Comparison of ENCODE assay signal across 8 mouse cellular contexts in the genomic region with DNA sequence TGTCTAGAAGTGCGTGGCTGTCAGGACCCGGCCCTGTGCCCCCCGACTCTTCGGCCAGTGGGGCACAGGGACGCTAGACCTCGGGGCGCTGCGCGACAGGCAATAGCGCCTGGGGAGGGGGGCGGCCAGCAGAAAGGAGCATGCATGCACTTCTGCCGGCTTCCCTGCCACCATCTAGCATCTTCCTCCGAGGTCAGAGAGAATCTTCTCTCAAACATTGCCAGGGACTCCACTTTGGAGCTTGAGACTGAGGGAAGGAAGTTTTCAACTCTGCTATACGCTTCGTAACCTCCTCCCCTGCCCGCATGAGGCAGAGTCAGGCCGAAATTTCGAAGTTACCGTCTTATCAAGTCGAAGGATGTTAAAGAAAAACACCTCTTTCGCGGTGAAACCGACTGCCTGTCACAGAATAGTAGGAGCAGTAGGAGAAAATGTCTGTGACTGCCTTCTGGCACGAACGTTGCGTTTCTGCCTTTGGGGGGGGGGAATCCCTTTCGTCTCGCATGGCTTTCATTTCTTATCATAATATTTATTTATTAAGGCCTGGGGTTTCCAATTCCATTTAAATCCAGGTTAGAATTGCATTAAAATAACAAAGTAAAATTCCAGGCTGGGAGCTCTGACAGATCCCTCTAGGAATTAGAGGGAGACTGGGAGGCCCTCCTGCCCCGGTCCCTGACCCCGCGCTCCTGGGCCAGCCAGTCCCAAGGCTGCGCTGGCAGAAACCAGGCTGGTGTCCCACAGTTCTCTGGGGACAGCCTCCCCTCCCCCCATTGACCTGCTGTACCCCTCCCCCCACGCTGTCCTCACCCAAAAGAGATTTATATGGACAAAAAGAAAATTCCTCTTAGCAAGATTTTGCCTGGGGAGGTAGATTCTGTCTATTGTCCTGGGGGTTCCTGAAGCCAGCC. TPM values are rescaled to one million over a fixed set of nuclear protein-coding genes. Genes with fewer than 3 reads are reported as not detected.
A peak's percentile ranks its signal among the peaks of the same experiment; 100 is the strongest.
DNase-seq lines count a peak whose midpoint lies in the region; ATAC-seq and TF ChIP-seq lines count a peak whose summit lies in the region.

No protein-coding gene starts in this region.

- H3K36me3 ChIP-seq in heart, embryonic 12.5 days, result no peaks in the 10 kb centered on the region
- no peaks in the 10 kb centered on the region for H3K36me3 ChIP-seq in forebrain, embryonic 14.5 days (ENCODE audit: control insufficient read depth, insufficient read depth, low read length)

- no peak for TF ChIP-seq CTCF in Patski (IDR thresholded peaks at IDR 0.05)

- no peaks in the 10 kb centered on the region for H3K9me3 ChIP-seq in heart, embryonic 12.5 days (replicated peaks)
- H3K9me3 ChIP-seq in forebrain, embryonic 14.5 days (replicated peaks; ENCODE audit: control insufficient read depth, low read length), result no peaks in the 10 kb centered on the region

- WGBS in heart, embryonic 12.5 days, result 1% methylated on average over 33 of the region's 33 CpGs
- WGBS in forebrain, embryonic 14.5 days, result 4% methylated on average over 33 of the region's 33 CpGs

- CTCF ChIA-PET in Patski (lab: Charles Lee), result interaction anchor here (4.1 to 4.3 kb wide), 2 partner anchors 9 to 21 kb away, joined by 14 to 16 read pairs; no protein-coding TSS in a partner anchor

- ATAC-seq in heart, embryonic 12.5 days (ENCODE audit: insufficient number of reproducible peaks, low FRiP score), result no peak
- peak; percentile 22 for ATAC-seq in Patski
- ATAC-seq in forebrain, embryonic 14.5 days, result no peak; the same call in 1 of the 2 replicates

- peak overlapping the region; percentile 100 for H3K4me2 ChIP-seq in heart, embryonic 12.5 days
- peak overlapping the region; percentile 88 for H3K4me2 ChIP-seq in forebrain, embryonic 14.5 days (ENCODE audit: low read length)

- peaks cover 88% of the 10 kb centered on the region for H3K27me3 ChIP-seq in heart, embryonic 12.5 days (replicated peaks)
- no peaks in the 10 kb centered on the region for H3K27me3 ChIP-seq in Patski
- H3K27me3 ChIP-seq in forebrain, embryonic 14.5 days (replicated peaks; ENCODE audit: control insufficient read depth, insufficient read depth, low read length), result no peaks in the 10 kb centered on the region

- H3K4me1 ChIP-seq in heart, embryonic 12.5 days (replicated peaks), result peaks cover 45% of the 10 kb centered on the region
- peaks cover 24% of the 10 kb centered on the region for H3K4me1 ChIP-seq in forebrain, embryonic 14.5 days (ENCODE audit: control insufficient read depth, insufficient read depth, low read length)

- H3K9ac ChIP-seq in heart, embryonic 12.5 days, result peak overlapping the region; percentile 75
- H3K9ac ChIP-seq in forebrain, embryonic 14.5 days (ENCODE audit: low read length), result peak overlapping the region; percentile 85

- H3K4me3 ChIP-seq in heart, embryonic 12.5 days, result peak overlapping the region; percentile 72
- H3K4me3 ChIP-seq in forebrain, embryonic 14.5 days (ENCODE audit: low read depth, low read length), result peak overlapping the region; percentile 66

- POLR2A ChIA-PET in Patski (lab: Charles Lee), result no interaction called here

- no peak for DNase-seq in heart, adult 9 months (ENCODE audit: low spot score in 2 of 2)
- no peak for DNase-seq in Patski (ENCODE audit: low read depth, low spot score)
- DNase-seq in forebrain, embryonic 14.5 days (ENCODE audit: low spot score), result peak; percentile 37
- peak; percentile 44 for DNase-seq in mesoderm, embryonic 11.5 days (ENCODE audit: low read depth, low spot score)
- DNase-seq in spleen, postnatal 14 days (ENCODE audit: low spot score in 2 of 2), result no peak
- DNase-seq in left cerebral cortex, adult 11 months (ENCODE audit: low spot score), result no peak
- DNase-seq in cerebellum, postnatal 4 days (ENCODE audit: low spot score in 2 of 2), result no peak

- no peak overlapping the region for H3K27ac ChIP-seq in heart, embryonic 12.5 days (ENCODE audit: poor library complexity, severe bottlenecking)
- peak overlapping the region; percentile 90 for H3K27ac ChIP-seq in forebrain, embryonic 14.5 days (ENCODE audit: low read depth, low read length)

- in situ Hi-C loops in Patski (cut with MboI; ENCODE audit: low pct_unique_long_range_greater_than_20kb), result no loop called here

RNA-seq across cellular contexts. Expression of a gene that starts 1.0 kb away (rescaled TPM):
- polyA plus RNA-seq in heart, embryonic 12.5 days (2016; fragmentation: Nextera tagmentation; extraction: Ambion mirVana), result 1.1 and 1.2 TPM in 2 replicates
- polyA plus RNA-seq in Patski (2021), result 17.9 TPM
- polyA plus RNA-seq in forebrain, embryonic 14.5 days (2014; fragmentation: Nextera tagmentation; extraction: Ambion mirVana), result 4.7 TPM in 2 replicates

RNA-seq across cellular contexts. Expression of a gene that starts 34.0 kb away (rescaled TPM):
- 26.8 and 27.1 TPM in 2 replicates for polyA plus RNA-seq in heart, embryonic 12.5 days (2016; fragmentation: Nextera tagmentation; extraction: Ambion mirVana)
- polyA plus RNA-seq in Patski (2021), result 65.9 TPM
- polyA plus RNA-seq in forebrain, embryonic 14.5 days (2014; fragmentation: Nextera tagmentation; extraction: Ambion mirVana), result 31.0 and 33.9 TPM in 2 replicates

Comparison
In these comparisons a context has a peak if more than half of its experiments do, and no peak if none do; other contexts are left out.
1. DNase-seq: peak in forebrain, embryonic 14.5 days (single experiment) and mesoderm, embryonic 11.5 days (single experiment); none in heart, adult 9 months (0 of 2), Patski (single experiment), spleen, postnatal 14 days (0 of 2), left cerebral cortex, adult 11 months (single experiment) and cerebellum, postnatal 4 days (0 of 2).